Mouse (Mus musculus) Patski (cell line): ENCODE data around the gene Dqx1. TPM values are rescaled to one million over a fixed set of nuclear protein-coding genes. Genes with fewer than 3 reads are reported as not detected.

Source experiments
- ATAC-seq: fragments of 100-300 bp; one replicate; pipeline ENCODE4 v1.8.0; 2021
- CTCF ChIA-PET: fragments of 350-600 bp; sonication (Branson Sonifier 250); formaldehyde crosslinking; loops from one replicate; lab custom pipeline; 2022; ENCODE audit warnings: inconsistent platforms; lab: Charles Lee
- POLR2A ChIA-PET: fragments of 350-600 bp; sonication (Branson Sonifier 250); formaldehyde crosslinking; loops from one replicate; lab custom pipeline; 2022; ENCODE audit warnings: antibody characterized with exemption, inconsistent platforms; lab: Charles Lee
- DNase-seq: peaks from one replicate; pipeline ENCODE4 v3.0.0-alpha.2; 2011; ENCODE audit warnings: low read depth, low spot score
- H3K27me3 ChIP-seq: fragments of 371-371 bp; one replicate; pipeline ENCODE4 v1.5.1; 2021
- CTCF ChIP-seq: fragments of 100-300 bp; IDR thresholded peaks from one replicate; pipeline ENCODE4 v1.5.1; 2021
- in situ Hi-C: fragments of 300-500 bp; cut with MboI; formaldehyde crosslinking; loops from 3 replicates; pipeline ENCODE4 v1.11.1; 2018; ENCODE audit warnings: low pct_unique_long_range_greater_than_20kb, mixed read lengths
- polyA plus RNA-seq: library from polyadenylated mRNA; unstranded; gene quantifications from one replicate; pipeline ENCODE4 v1.2.3, GENCODE M21; 2021

Gene Dqx1
- polyA plus RNA-seq, 1 experiment from 2014 or later: 0.51 TPM

DNA sequence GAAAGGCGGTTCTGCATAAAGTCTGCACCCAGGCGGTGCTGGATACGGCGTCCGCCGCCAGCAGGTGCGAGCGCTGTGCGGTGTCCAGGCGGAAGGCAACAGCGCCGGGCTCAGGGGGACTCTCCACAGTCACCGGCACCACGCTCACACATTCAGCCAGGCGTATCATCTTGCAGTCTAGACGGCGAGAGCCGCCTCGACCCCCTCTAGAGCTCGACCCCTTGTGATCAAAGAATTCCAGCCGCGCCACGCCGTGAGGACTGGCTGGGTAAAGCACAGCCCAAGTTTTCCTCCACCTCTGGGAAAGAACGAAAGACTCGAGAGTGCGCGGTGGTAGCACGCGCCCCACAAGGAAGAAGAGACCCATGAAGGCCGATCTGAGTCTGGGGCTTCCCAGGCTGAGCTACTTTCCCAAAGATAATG is 24.9 kb upstream of the Dqx1 start:
- H3K27me3 ChIP-seq: no peaks in the 10 kb centered on the region
- POLR2A ChIA-PET: interaction anchor here (0.6 to 1.4 kb wide), 4 partner anchors 20 to 195 kb away, joined by 3 to 12 read pairs (median 4); no protein-coding TSS in a partner anchor
- ATAC-seq (peak; percentile 37), DNase-seq (no peak)
- in situ Hi-C loops: no loop called here
- no peak for TF ChIP-seq CTCF
- CTCF ChIA-PET: interaction anchor here (0.6 to 2.6 kb wide), 4 partner anchors 21 to 68 kb away, joined by 3 to 10 read pairs (median 4); partner anchors contain the start of genes Ccdc142 and Gm42688

DNA sequence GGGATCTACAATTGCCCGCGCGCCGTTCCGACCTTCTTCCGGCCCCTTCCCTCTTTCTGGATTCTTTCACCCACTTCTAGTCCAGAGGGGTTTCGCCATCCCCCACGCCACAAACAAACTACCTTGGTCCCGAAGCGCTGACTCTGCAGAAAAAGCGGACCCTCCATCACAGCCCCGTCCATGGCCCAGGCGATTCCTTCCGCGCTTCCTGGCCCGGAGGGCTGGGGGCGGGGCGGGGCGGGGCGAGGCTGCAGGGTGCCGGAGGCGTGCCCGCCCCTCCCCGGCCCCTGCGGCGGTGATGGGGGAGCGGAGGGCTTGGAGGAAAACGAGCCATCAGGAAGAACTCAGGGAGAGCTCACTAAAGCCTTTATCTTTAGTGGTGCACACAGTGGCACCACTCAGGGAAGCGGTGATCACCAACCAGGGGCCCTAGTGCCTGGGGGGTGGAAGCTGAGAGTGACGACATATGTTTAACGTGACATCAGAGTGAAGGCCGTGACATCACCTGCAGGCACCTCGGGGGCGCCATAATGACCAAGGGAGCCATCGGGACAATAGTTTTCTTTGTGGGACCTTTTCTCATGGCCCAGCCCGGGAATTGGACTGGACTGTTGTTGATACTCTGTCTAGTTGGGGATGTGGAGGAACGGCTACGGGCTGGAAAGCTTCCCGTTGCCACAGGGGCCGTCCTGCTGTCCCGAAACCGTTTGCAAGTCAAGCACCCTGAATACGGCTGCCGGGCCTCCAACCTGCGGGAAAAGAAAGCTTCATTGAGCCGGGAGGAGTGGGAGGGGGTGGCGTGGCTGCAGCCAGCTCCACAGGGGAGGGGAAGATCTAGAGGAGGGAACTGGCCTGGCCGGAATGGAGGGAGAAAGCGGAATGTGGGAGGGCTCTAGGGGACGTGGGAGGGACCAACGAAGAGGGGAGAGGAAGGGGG is 24.1 kb upstream of the Dqx1 start, which contains the start of the genes Dok1 and Loxl3:
TSS of gene Dok1 (minus strand) at position 223 of the 937 bp plus-strand sequence.
TSS of gene Loxl3 (plus strand) at position 925 of the 937 bp plus-strand sequence.
- in situ Hi-C loops: no loop called here
- no peak for DNase-seq
- no peak for TF ChIP-seq CTCF
- ChIA-PET CTCF (interaction anchor here (1.0 to 2.6 kb wide), 4 partner anchors 20 to 68 kb away, joined by 3 to 10 read pairs (median 4); partner anchors contain the start of genes Ccdc142 and Gm42688), POLR2A (interaction anchor here (0.6 to 1.4 kb wide), 4 partner anchors 20 to 194 kb away, joined by 3 to 12 read pairs (median 4); no protein-coding TSS in a partner anchor)
- H3K27me3 ChIP-seq: no peaks in the 10 kb centered on the region
- peak; percentile 58 for ATAC-seq

GRCm38 (mm10) chr6:83034463-83035055 is 23.1 kb upstream of the Dqx1 start:
- no peaks in the 10 kb centered on the region for H3K27me3 ChIP-seq
- in situ Hi-C loops: no loop called here
- ATAC-seq (no peak), DNase-seq (no peak)
- POLR2A ChIA-PET: no interaction called here
- no peak for TF ChIP-seq CTCF
- CTCF ChIA-PET: interaction anchor here (1.2 kb wide), 1 partner anchor 38 kb away, joined by 4 read pairs; no protein-coding TSS in a partner anchor

DNA sequence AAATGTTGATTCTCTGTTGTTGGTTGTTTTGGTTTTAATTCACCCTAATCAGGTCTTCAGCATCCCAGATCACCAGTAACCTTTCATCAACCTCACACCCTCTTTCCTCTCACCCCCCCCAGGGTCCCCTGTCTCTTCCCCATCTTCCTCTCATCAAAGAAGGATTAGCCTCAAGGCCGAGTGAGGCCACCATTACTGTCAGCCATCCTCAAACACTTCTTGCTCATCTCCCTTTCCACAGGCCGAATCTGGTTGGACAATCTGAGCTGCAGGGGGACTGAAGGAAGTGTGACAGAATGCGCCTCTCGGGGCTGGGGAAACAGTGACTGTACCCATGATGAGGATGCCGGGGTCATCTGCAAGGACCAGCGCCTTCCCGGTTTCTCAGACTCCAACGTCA is 20.5 kb upstream of the Dqx1 start:
- no peaks in the 10 kb centered on the region for H3K27me3 ChIP-seq
- no peak for TF ChIP-seq CTCF
- DNase-seq (no peak), ATAC-seq (no peak)
- ChIA-PET POLR2A (interaction anchor here (0.6 kb wide), 1 partner anchor 139 kb away, joined by 4 read pairs; no protein-coding TSS in a partner anchor), CTCF (no interaction called here)
- in situ Hi-C loops: no loop called here

DNA sequence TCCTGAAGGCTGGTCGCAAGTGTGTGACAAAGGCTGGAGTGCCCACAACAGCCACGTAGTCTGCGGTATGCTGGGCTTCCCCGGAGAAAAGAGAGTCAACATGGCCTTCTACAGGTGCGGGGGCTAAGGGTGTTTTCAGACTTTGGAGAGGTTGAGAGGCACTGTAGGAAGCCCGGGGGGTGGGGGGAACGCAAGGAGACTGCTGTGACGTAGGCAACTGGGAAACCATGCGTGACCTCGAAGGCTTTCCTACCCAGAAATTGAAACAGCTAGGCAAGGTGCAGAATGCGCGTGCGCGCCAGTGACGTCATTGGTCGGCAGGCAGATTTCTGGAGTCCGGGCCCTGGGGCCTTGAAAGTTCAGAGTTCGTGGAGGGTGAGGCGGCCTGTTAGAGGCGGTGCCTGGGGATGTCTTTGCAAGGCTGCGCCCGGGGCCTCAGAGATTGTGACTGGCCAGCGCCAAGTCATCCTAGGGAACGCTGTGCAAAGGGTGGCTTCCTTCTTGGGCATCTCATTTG is 19.1 kb upstream of the Dqx1 start:
- POLR2A ChIA-PET: interaction anchor here (0.8 kb wide), 1 partner anchor 43 kb away, joined by 3 read pairs; no protein-coding TSS in a partner anchor
- no peaks in the 10 kb centered on the region for H3K27me3 ChIP-seq
- TF ChIP-seq CTCF: no peak
- in situ Hi-C loops: no loop called here
- no peak for DNase-seq
- CTCF ChIA-PET: no interaction called here
- no peak for ATAC-seq

- in situ Hi-C loops: no loop called here
- no peaks in the 10 kb centered on the region for H3K27me3 ChIP-seq
- no peak for TF ChIP-seq CTCF
- ATAC-seq (no peak), DNase-seq (no peak)
- POLR2A ChIA-PET: no interaction called here
- CTCF ChIA-PET: interaction anchor here (1.5 kb wide), 1 partner anchor 44 kb away, joined by 3 read pairs; no protein-coding TSS in a partner anchor
These were observed 17.0 kb upstream of the Dqx1 start for GRCm38 (mm10) chr6:83040601-83041000.

DNA sequence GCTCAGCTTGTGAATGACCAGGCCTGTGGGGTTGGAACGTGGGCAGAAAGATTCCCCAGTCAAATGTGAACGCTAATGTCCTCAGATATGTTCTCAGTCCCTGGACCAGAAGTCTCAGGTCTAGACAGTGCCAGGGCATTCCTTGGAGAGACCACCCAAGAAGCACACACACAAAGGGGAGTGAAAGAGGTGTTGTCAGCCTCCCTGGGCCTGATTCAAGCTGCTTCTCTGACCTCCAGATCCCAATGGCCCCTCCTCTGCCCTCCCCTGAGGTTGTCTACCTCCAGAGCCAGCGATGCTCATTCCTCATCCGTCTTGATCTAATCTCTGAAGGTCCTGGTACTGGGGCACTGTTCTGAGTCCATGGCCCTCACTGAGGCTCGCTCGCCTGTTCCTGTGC is 14.1 kb upstream of the Dqx1 start:
- DNase-seq: no peak
- no peaks in the 10 kb centered on the region for H3K27me3 ChIP-seq
- in situ Hi-C loops: no loop called here
- ChIA-PET POLR2A (no interaction called here), CTCF (no interaction called here)
- TF ChIP-seq CTCF: no peak
- no peak for ATAC-seq

DNA sequence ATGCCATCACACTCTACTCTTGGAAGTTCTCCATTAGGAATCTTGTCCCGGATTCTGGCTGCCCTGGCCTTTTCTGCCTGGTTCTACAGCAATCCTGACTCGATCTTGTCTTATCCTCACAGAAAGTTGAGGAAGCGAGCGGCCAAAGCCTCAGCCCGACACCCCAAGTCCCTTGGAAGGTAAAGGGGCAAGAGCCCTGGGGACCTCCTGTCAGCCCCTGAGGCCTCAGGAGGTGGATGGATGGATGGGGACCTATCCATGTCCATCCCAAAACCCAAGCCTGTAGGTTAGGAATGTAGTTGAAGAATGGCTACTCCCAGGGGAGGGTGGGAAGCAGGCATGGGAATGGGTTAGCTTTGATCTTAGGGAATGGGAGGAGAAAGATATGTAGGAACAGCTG is 13.7 kb upstream of the Dqx1 start:
- DNase-seq (no peak), ATAC-seq (no peak)
- no peaks in the 10 kb centered on the region for H3K27me3 ChIP-seq
- TF ChIP-seq CTCF: no peak
- POLR2A ChIA-PET: no interaction called here
- CTCF ChIA-PET: no interaction called here
- in situ Hi-C loops: no loop called here

DNA sequence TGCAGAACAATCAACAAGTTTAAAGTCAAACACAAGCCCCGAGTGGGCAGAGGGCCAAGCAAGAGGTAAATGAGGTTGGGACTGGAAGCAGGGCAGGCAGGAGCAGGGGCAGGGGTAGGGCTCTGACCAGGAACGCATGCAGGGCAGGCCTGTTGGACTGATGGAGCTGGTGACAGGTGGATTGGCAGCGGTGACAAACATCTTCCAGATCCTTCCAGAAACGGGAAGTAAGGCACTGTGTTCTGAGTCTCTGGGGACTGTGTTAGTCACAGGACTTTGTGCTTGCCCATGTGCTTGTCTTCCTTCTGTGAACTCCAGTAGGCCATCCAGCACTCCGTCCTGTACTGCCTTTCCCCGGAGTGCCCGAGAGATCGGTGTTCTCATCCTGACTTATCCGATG is 12.9 kb upstream of the Dqx1 start:
- in situ Hi-C loops: no loop called here
- CTCF ChIA-PET: no interaction called here

GRCm38 (mm10) chr6:83049367-83049766 is 8.3 kb upstream of the Dqx1 start:
- POLR2A ChIA-PET: no interaction called here

More for the DNA sequence above, 12.9 kb upstream of the Dqx1 start:
- no peaks in the 10 kb centered on the region for H3K27me3 ChIP-seq
- DNase-seq (no peak), ATAC-seq (no peak)
- TF ChIP-seq CTCF: no peak
- POLR2A ChIA-PET: no interaction called here

More at GRCm38 (mm10) chr6:83049367-83049766, 8.3 kb upstream of the Dqx1 start:
- DNase-seq (no peak), ATAC-seq (no peak)
- no peaks in the 10 kb centered on the region for H3K27me3 ChIP-seq
- in situ Hi-C loops: no loop called here
- TF ChIP-seq CTCF: no peak
- CTCF ChIA-PET: interaction anchor here (2.7 kb wide), 1 partner anchor 53 kb away, joined by 11 read pairs; no protein-coding TSS in a partner anchor
